Mouse (Mus musculus) forebrain, embryonic 13.5 days (tissue): Measurements from ENCODE around the gene Pcdh15. TPM values are rescaled to one million over a fixed set of nuclear protein-coding genes. Genes with fewer than 3 reads are reported as not detected.

Experiments used
- ATAC-seq: fragments of 200-750 bp; cut with Nextera tagmentation; 2 replicates; pipeline ENCODE4 v1.8.0; 2017
- H3K27ac ChIP-seq: fragments of 300-500 bp; sonication (generic); 2 replicates; pipeline ENCODE4 v1.5.1; 2015; ENCODE audit warnings: inconsistent platforms, mild to moderate bottlenecking, moderate library complexity
- H3K27me3 ChIP-seq: fragments of 300-500 bp; sonication (generic); 2 replicates; pipeline ENCODE4 v1.6.1; 2015; ENCODE audit warnings: mild to moderate bottlenecking, inconsistent platforms
- H3K36me3 ChIP-seq: fragments of 300-500 bp; sonication (generic); 2 replicates; pipeline ENCODE4 v1.6.1; 2015; ENCODE audit warnings: mild to moderate bottlenecking, inconsistent platforms; ENCODE audit not compliant: poor library complexity, severe bottlenecking
- H3K4me1 ChIP-seq: fragments of 300-500 bp; sonication (generic); 2 replicates; pipeline ENCODE4 v1.6.1; 2015; ENCODE audit warnings: inconsistent platforms
- H3K4me2 ChIP-seq: fragments of 300-500 bp; sonication (generic); 2 replicates; pipeline ENCODE4 v1.6.1; 2015; ENCODE audit warnings: inconsistent platforms, mild to moderate bottlenecking, moderate library complexity
- H3K4me3 ChIP-seq: fragments of 300-500 bp; sonication (generic); 2 replicates; pipeline ENCODE4 v1.5.1; 2015; ENCODE audit warnings: mild to moderate bottlenecking, inconsistent platforms
- H3K9ac ChIP-seq: fragments of 300-500 bp; sonication (generic); 2 replicates; pipeline ENCODE4 v1.6.1; 2015; ENCODE audit warnings: mild to moderate bottlenecking, inconsistent platforms
- H3K9me3 ChIP-seq: fragments of 300-500 bp; sonication (generic); replicated peaks from 2 replicates; pipeline ENCODE4 v1.6.1; 2016; ENCODE audit warnings: inconsistent platforms
- WGBS: fragments of 180-500 bp; shearing (Covaris S2); methylation state at CpG from one replicate; pipeline ENCODE4 v1.1.7; 2015; 5-methylcytosine and 5-hydroxymethylcytosine counted together
- polyA plus RNA-seq: library from polyadenylated mRNA; unstranded; fragments of >200 nt; fragmentation: Nextera tagmentation; extraction: Ambion mirVana; gene quantifications from 2 replicates; pipeline ENCODE4 v1.2.1, GENCODE M21; 2015

Pcdh15 gene
- polyA plus RNA-seq, 1 experiment from 2014 or later, result 1.9 TPM

GRCm38 (mm10) chr10:73147978-73148377 is 48.8 kb downstream of the Pcdh15 start:
- no peak for ATAC-seq
- H3K36me3 ChIP-seq, result no peaks in the 10 kb centered on the region
- no peak overlapping the region for H3K4me3 ChIP-seq
- no peaks in the 10 kb centered on the region for H3K4me1 ChIP-seq
- H3K27me3 ChIP-seq, result no peaks in the 10 kb centered on the region
- 60% methylated on average over 4 of the region's 4 CpGs for WGBS
- H3K27ac ChIP-seq, result no peak overlapping the region
- H3K9ac ChIP-seq, result no peak overlapping the region
- H3K9me3 ChIP-seq, result no peaks in the 10 kb centered on the region
- H3K4me2 ChIP-seq, result no peak overlapping the region

- Histone ChIP-seq H3K9me3 (no peaks in the 10 kb centered on the region), H3K9ac (no peak overlapping the region), H3K27me3 (no peaks in the 10 kb centered on the region), H3K36me3 (no peaks in the 10 kb centered on the region), H3K27ac (no peak overlapping the region), H3K4me3 (no peak overlapping the region), H3K4me2 (no peak overlapping the region), H3K4me1 (no peaks in the 10 kb centered on the region)
- ATAC-seq, result no peak
- 84% methylated on average over 5 of the region's 5 CpGs for WGBS
Measured at GRCm38 (mm10) chr10:73154544-73154943, 55.4 kb downstream of the Pcdh15 start.

GRCm38 (mm10) chr10:73161757-73162156 is 62.6 kb downstream of the Pcdh15 start:
- 89% methylated on average over 1 of the region's 1 CpGs for WGBS
- Histone ChIP-seq H3K4me1 (no peaks in the 10 kb centered on the region), H3K4me2 (no peak overlapping the region), H3K9ac (no peak overlapping the region), H3K9me3 (no peaks in the 10 kb centered on the region), H3K4me3 (no peak overlapping the region), H3K27me3 (no peaks in the 10 kb centered on the region), H3K27ac (no peak overlapping the region), H3K36me3 (no peaks in the 10 kb centered on the region)
- ATAC-seq, result no peak

- Histone ChIP-seq H3K36me3 (no peaks in the 10 kb centered on the region), H3K4me1 (no peaks in the 10 kb centered on the region), H3K9ac (no peak overlapping the region), H3K9me3 (no peaks in the 10 kb centered on the region), H3K4me2 (no peak overlapping the region), H3K27ac (no peak overlapping the region), H3K4me3 (no peak overlapping the region), H3K27me3 (no peaks in the 10 kb centered on the region)
- no peak for ATAC-seq
- 77% methylated on average over 2 of the region's 2 CpGs for WGBS
Measured at GRCm38 (mm10) chr10:73216001-73216400, 116.9 kb downstream of the Pcdh15 start.

- Histone ChIP-seq H3K27ac (no peak overlapping the region), H3K9ac (no peak overlapping the region), H3K36me3 (no peaks in the 10 kb centered on the region), H3K27me3 (no peaks in the 10 kb centered on the region), H3K4me2 (no peak overlapping the region), H3K4me1 (no peaks in the 10 kb centered on the region), H3K4me3 (no peak overlapping the region), H3K9me3 (no peaks in the 10 kb centered on the region)
- WGBS, result 83% methylated on average over 5 of the region's 5 CpGs
- no peak for ATAC-seq
Measured at GRCm38 (mm10) chr10:73242294-73242693, 143.2 kb downstream of the Pcdh15 start.

- H3K27ac ChIP-seq, result no peak overlapping the region
- H3K36me3 ChIP-seq, result no peaks in the 10 kb centered on the region
- 61% methylated on average over 4 of the region's 4 CpGs for WGBS
- no peak overlapping the region for H3K4me2 ChIP-seq
- H3K9me3 ChIP-seq, result 0 out of 2 replicates have a peak, but pooled peaks cover 3% of the 10 kb centered on the region
- H3K27me3 ChIP-seq, result no peaks in the 10 kb centered on the region
- ATAC-seq, result peak; percentile 57; the same call in 1 of the 2 replicates
- no peak overlapping the region for H3K4me3 ChIP-seq
- H3K9ac ChIP-seq, result no peak overlapping the region
- 0 out of 2 replicates have a peak, but pooled peaks cover 7% of the 10 kb centered on the region for H3K4me1 ChIP-seq
Measured at GRCm38 (mm10) chr10:73280438-73280837, 181.3 kb downstream of the Pcdh15 start.

GRCm38 (mm10) chr10:73296456-73296855 is 197.3 kb downstream of the Pcdh15 start:
- H3K9me3 ChIP-seq, result no peaks in the 10 kb centered on the region
- H3K4me2 ChIP-seq, result no peak overlapping the region
- no peak overlapping the region for H3K9ac ChIP-seq
- no peaks in the 10 kb centered on the region for H3K36me3 ChIP-seq
- H3K27ac ChIP-seq, result no peak overlapping the region
- no peak overlapping the region for H3K4me3 ChIP-seq
- H3K4me1 ChIP-seq, result 0 out of 2 replicates have a peak, but pooled peaks cover 3% of the 10 kb centered on the region
- peak; percentile 95 for ATAC-seq
- WGBS, result 45% methylated on average over 5 of the region's 5 CpGs
- H3K27me3 ChIP-seq, result no peaks in the 10 kb centered on the region

- no peak overlapping the region for H3K9ac ChIP-seq
- H3K4me2 ChIP-seq, result no peak overlapping the region
- H3K9me3 ChIP-seq, result no peaks in the 10 kb centered on the region
- H3K4me1 ChIP-seq, result no peaks in the 10 kb centered on the region
- no peak for ATAC-seq
- no peak overlapping the region for H3K4me3 ChIP-seq
- H3K27me3 ChIP-seq, result no peaks in the 10 kb centered on the region
- H3K36me3 ChIP-seq, result no peaks in the 10 kb centered on the region
- WGBS, result 84% methylated on average over 8 of the region's 8 CpGs
- H3K27ac ChIP-seq, result no peak overlapping the region
Measured at GRCm38 (mm10) chr10:73301951-73302350, 202.8 kb downstream of the Pcdh15 start.

- Histone ChIP-seq H3K9me3 (no peaks in the 10 kb centered on the region), H3K36me3 (no peaks in the 10 kb centered on the region), H3K27me3 (no peaks in the 10 kb centered on the region), H3K4me1 (no peaks in the 10 kb centered on the region), H3K4me3 (no peak overlapping the region), H3K4me2 (no peak overlapping the region), H3K9ac (no peak overlapping the region), H3K27ac (no peak overlapping the region)
- no peak for ATAC-seq
- 89% methylated on average over 1 of the region's 1 CpGs for WGBS
Measured at GRCm38 (mm10) chr10:73306677-73307076, 207.5 kb downstream of the Pcdh15 start.

- H3K9me3 ChIP-seq, result no peaks in the 10 kb centered on the region
- no peak overlapping the region for H3K27ac ChIP-seq
- no peak overlapping the region for H3K9ac ChIP-seq
- no peaks in the 10 kb centered on the region for H3K27me3 ChIP-seq
- no peaks in the 10 kb centered on the region for H3K4me1 ChIP-seq
- no peak overlapping the region for H3K4me3 ChIP-seq
- H3K36me3 ChIP-seq, result no peaks in the 10 kb centered on the region
- H3K4me2 ChIP-seq, result no peak overlapping the region
- no peak for ATAC-seq
- WGBS, result 89% methylated on average over 7 of the region's 7 CpGs
Measured at GRCm38 (mm10) chr10:73326861-73327260, 227.7 kb downstream of the Pcdh15 start.

GRCm38 (mm10) chr10:73333426-73333825 is 234.3 kb downstream of the Pcdh15 start:
- ATAC-seq, result no peak
- Histone ChIP-seq H3K4me2 (no peak overlapping the region), H3K9me3 (no peaks in the 10 kb centered on the region), H3K9ac (no peak overlapping the region), H3K27me3 (no peaks in the 10 kb centered on the region), H3K4me1 (no peaks in the 10 kb centered on the region), H3K4me3 (no peak overlapping the region), H3K27ac (no peak overlapping the region), H3K36me3 (no peaks in the 10 kb centered on the region)
- WGBS, result 96% methylated on average over 1 of the region's 1 CpGs

- 77% methylated on average over 2 of the region's 2 CpGs for WGBS
- Histone ChIP-seq H3K36me3 (no peaks in the 10 kb centered on the region), H3K9me3 (no peaks in the 10 kb centered on the region), H3K4me1 (no peaks in the 10 kb centered on the region), H3K27me3 (no peaks in the 10 kb centered on the region), H3K4me3 (no peak overlapping the region), H3K27ac (no peak overlapping the region), H3K9ac (no peak overlapping the region), H3K4me2 (no peak overlapping the region)
- ATAC-seq, result no peak
Measured at GRCm38 (mm10) chr10:73379001-73379400, 279.9 kb downstream of the Pcdh15 start.

GRCm38 (mm10) chr10:73384003-73384402 is 284.9 kb downstream of the Pcdh15 start:
- Histone ChIP-seq H3K27ac (no peak overlapping the region), H3K4me2 (no peak overlapping the region), H3K9ac (no peak overlapping the region), H3K4me3 (no peak overlapping the region), H3K27me3 (no peaks in the 10 kb centered on the region), H3K36me3 (no peaks in the 10 kb centered on the region), H3K4me1 (no peaks in the 10 kb centered on the region), H3K9me3 (no peaks in the 10 kb centered on the region)
- ATAC-seq, result no peak
- WGBS, result 91% methylated on average over 2 of the region's 2 CpGs
